Mouse (Mus musculus) myocyte (in vitro differentiated cells): Measurements from ENCODE around the gene Cdc14a. TPM values are rescaled to one million over a fixed set of nuclear protein-coding genes. Genes with fewer than 3 reads are reported as not detected.

ENCODE experiments used
- H3K27me3 ChIP-seq: one replicate; pipeline ENCODE4 v1.6.1; 2011; ENCODE audit not compliant: control insufficient read depth, insufficient read depth, insufficient read length
- H3K36me3 ChIP-seq: one replicate; pipeline ENCODE4 v1.6.1; 2011; ENCODE audit not compliant: control insufficient read depth, insufficient read depth
- H3K4me2 ChIP-seq: one replicate; pipeline ENCODE4 v1.6.1; 2011; ENCODE audit warnings: low read depth, control low read depth
- H3K4me3 ChIP-seq: one replicate; pipeline ENCODE4 v1.5.1; 2011; ENCODE audit warnings: mild to moderate bottlenecking, control low read depth, moderate library complexity
- H3K79me2 ChIP-seq: one replicate; pipeline ENCODE4 v1.6.1; 2011; ENCODE audit not compliant: control insufficient read depth, insufficient read depth
- H3ac ChIP-seq: one replicate; pipeline ENCODE4 v1.6.1; 2011; ENCODE audit not compliant: control insufficient read depth, insufficient read length
- CEBPB ChIP-seq: IDR thresholded peaks from 2 replicates; pipeline ENCODE4 v1.6.1; 2011; ENCODE audit warnings: mild to moderate bottlenecking, moderate library complexity; ENCODE audit not compliant: poor library complexity, insufficient read depth, severe bottlenecking
- E2F4 ChIP-seq: IDR thresholded peaks from one replicate; pipeline ENCODE4 v1.6.1; 2011; ENCODE audit warnings: mild to moderate bottlenecking, control low read depth, moderate library complexity; ENCODE audit not compliant: insufficient read depth
- MAX ChIP-seq: IDR thresholded peaks from one replicate; pipeline ENCODE4 v1.6.1; 2011; ENCODE audit warnings: low read depth, mild to moderate bottlenecking, control low read depth
- MYOD1 ChIP-seq, 3 experiments: IDR thresholded peaks; one replicate each; pipeline ENCODE4 v1.6.1; 2011; ENCODE audit warnings: control low read depth in 2 of 3, low read depth in 2 of 3, mild to moderate bottlenecking in 2 of 3, moderate library complexity in 1 of 3; ENCODE audit not compliant: insufficient read length in 2 of 3, control insufficient read depth in 1 of 3
- MYOG ChIP-seq, 3 experiments: IDR thresholded peaks; one replicate each; pipeline ENCODE4 v1.6.1; 2011; ENCODE audit warnings: control low read depth in 2 of 3, low read depth in 2 of 3, mild to moderate bottlenecking in 2 of 3; ENCODE audit not compliant: insufficient read length in 2 of 3, control insufficient read depth in 1 of 3, insufficient read depth in 1 of 3
- POLR2A ChIP-seq: IDR thresholded peaks from one replicate; pipeline ENCODE4 v1.6.1; 2011; ENCODE audit warnings: low read depth, mild to moderate bottlenecking, control low read depth, moderate library complexity; ENCODE audit not compliant: insufficient read length
- POLR2AphosphoS2 ChIP-seq: IDR thresholded peaks from one replicate; pipeline ENCODE4 v1.6.1; 2011; ENCODE audit warnings: low read depth, control low read depth; ENCODE audit not compliant: insufficient read length
- REST ChIP-seq: IDR thresholded peaks from one replicate; pipeline ENCODE4 v1.6.1; 2011; ENCODE audit warnings: mild to moderate bottlenecking, control low read depth, moderate library complexity; ENCODE audit not compliant: insufficient read depth, insufficient read length
- SRF ChIP-seq: IDR thresholded peaks from one replicate; pipeline ENCODE4 v1.6.1; 2011; ENCODE audit warnings: low read depth; ENCODE audit not compliant: control insufficient read depth, insufficient read length
- TCF12 ChIP-seq: IDR thresholded peaks from one replicate; pipeline ENCODE4 v1.6.1; 2011; ENCODE audit warnings: mild to moderate bottlenecking, control low read depth; ENCODE audit not compliant: poor library complexity, insufficient read depth, severe bottlenecking
- TCF3 ChIP-seq: IDR thresholded peaks from one replicate; pipeline ENCODE4 v1.6.1; 2011; ENCODE audit warnings: low read depth, control low read depth; ENCODE audit not compliant: insufficient read length
- USF1 ChIP-seq: IDR thresholded peaks from one replicate; pipeline ENCODE4 v1.6.1; 2011; ENCODE audit warnings: low read depth, mild to moderate bottlenecking, control low read depth, moderate library complexity
- polyA plus RNA-seq: library from polyadenylated mRNA; unstranded; fragments of >200 nt; fragmentation: generic; extraction: Trizol; gene quantifications from one replicate; pipeline ENCODE4 v1.2.1, GENCODE M21; 2012; ENCODE audit warnings: missing spikeins

Cdc14a gene
- polyA plus RNA-seq, 1 experiment = 0.65 TPM

DNA sequence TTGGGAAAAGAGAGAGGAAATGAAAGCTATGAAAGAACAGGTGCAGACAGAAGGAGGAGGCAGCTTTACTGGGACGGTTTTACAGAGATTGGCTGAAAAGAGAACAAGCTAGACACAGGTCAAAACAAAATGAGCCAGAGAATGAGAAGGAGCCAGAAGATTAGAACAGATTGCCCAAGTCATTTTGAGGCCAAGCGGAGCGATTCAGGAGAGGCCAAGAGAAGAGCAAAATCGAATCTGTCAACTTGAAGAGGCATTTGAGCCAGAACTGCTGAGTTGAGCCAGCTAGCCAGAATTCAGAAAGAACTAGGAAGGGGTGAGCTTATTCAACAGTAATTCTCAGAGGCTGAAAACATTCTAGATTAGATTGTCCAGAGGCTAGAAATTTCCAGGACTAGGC, 88.8 kb downstream of the Cdc14a start:
- TF ChIP-seq E2F4 = no peak
- no peak for TF ChIP-seq POLR2A
- no peak for TF ChIP-seq POLR2AphosphoS2
- no peak for TF ChIP-seq USF1
- TF ChIP-seq MYOG (IDR thresholded peaks at IDR 0.05; ENCODE audit: control insufficient read depth in 1 of 3, insufficient read depth in 1 of 3, insufficient read length in 2 of 3, low read depth in 2 of 3) = no peak
- TF ChIP-seq TCF3 = no peak
- TF ChIP-seq REST = no peak
- TF ChIP-seq MYOD1 (IDR thresholded peaks at IDR 0.05; ENCODE audit: control insufficient read depth in 1 of 3, insufficient read length in 2 of 3, low read depth in 2 of 3) = no peak
- TF ChIP-seq CEBPB = no peak
- Histone ChIP-seq H3K36me3 (no peaks in the 10 kb centered on the region), H3K27me3 (no peaks in the 10 kb centered on the region), H3K4me3 (no peak overlapping the region), H3K79me2 (no peaks in the 10 kb centered on the region), H3ac (no peak overlapping the region), H3K4me2 (no peak overlapping the region)

DNA sequence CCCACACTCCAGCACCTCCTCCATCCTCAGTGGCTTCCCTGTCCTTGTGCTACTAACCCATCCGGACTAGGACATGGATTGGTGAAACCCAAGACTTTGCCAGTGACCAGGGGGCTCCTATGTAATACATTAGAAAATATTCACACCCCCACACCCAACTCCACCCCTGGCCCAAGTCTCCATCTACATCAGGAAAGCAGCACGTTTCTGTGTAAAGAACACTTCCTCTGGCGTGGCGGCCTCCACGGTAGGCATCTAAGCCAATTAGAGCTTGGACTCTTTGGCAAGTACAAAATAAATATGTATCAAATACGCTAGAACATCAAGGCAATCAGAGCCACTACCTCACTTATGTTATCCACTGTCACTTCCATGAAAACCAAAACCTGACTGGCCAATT, 90.1 kb downstream of the Cdc14a start:
- Histone ChIP-seq H3K79me2 (no peaks in the 10 kb centered on the region), H3ac (no peak overlapping the region), H3K4me2 (no peak overlapping the region), H3K36me3 (no peaks in the 10 kb centered on the region), H3K27me3 (no peaks in the 10 kb centered on the region), H3K4me3 (no peak overlapping the region)
- TF ChIP-seq POLR2A = no peak
- TF ChIP-seq SRF = no peak

GRCm38 (mm10) chr3:116333229-116333628, 90.6 kb downstream of the Cdc14a start:
- Histone ChIP-seq H3ac (no peak overlapping the region), H3K27me3 (no peaks in the 10 kb centered on the region), H3K4me2 (no peak overlapping the region), H3K4me3 (no peak overlapping the region), H3K36me3 (no peaks in the 10 kb centered on the region), H3K79me2 (no peaks in the 10 kb centered on the region)
- TF ChIP-seq MYOD1 (IDR thresholded peaks at IDR 0.05; ENCODE audit: control insufficient read depth in 1 of 3, insufficient read length in 2 of 3, low read depth in 2 of 3) (no peak), POLR2A (no peak), REST (no peak), SRF (no peak), CEBPB (no peak), MAX (no peak), USF1 (no peak), TCF12 (no peak)

GRCm38 (mm10) chr3:116331811-116332464, 91.9 kb downstream of the Cdc14a start:
- H3K4me2 ChIP-seq = no peak overlapping the region
- no peaks in the 10 kb centered on the region for H3K27me3 ChIP-seq
- H3K36me3 ChIP-seq = no peaks in the 10 kb centered on the region
- no peak overlapping the region for H3K4me3 ChIP-seq
- H3K79me2 ChIP-seq = no peaks in the 10 kb centered on the region
- no peak overlapping the region for H3ac ChIP-seq
- TF ChIP-seq MYOD1 (IDR thresholded peaks at IDR 0.05; ENCODE audit: control insufficient read depth in 1 of 3, insufficient read length in 2 of 3, low read depth in 2 of 3) (no peak), MAX (no peak), SRF (no peak)

DNA sequence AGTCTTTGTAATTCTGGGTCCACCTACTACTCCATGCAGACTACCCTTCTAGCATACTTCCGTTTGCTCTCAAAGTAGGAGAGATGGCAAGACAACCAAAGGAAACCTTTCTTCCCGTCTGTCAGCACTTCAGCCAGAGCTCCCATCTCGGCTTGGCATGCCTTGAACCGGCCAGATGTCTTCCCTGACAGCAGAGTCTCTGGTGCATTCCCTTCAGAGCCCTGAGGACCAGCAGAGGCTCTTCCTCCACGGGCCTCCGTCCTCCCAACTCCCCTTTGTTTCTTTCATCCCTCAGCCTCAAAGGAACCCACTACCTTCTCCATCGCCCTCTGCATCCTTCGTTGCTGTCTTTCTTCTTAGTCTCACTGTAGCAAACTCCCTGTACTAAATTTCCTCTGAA, 93.9 kb downstream of the Cdc14a start:
- no peaks in the 10 kb centered on the region for H3K36me3 ChIP-seq
- H3ac ChIP-seq = no peak overlapping the region
- no peak for TF ChIP-seq POLR2AphosphoS2
- TF ChIP-seq MYOG (IDR thresholded peaks at IDR 0.05; ENCODE audit: control insufficient read depth in 1 of 3, insufficient read depth in 1 of 3, insufficient read length in 2 of 3, low read depth in 2 of 3) = no peak
- no peak for TF ChIP-seq MYOD1 (IDR thresholded peaks at IDR 0.05; ENCODE audit: control insufficient read depth in 1 of 3, insufficient read length in 2 of 3, low read depth in 2 of 3)
- TF ChIP-seq USF1 = no peak
- no peak for TF ChIP-seq TCF3
- TF ChIP-seq REST = no peak
- TF ChIP-seq SRF = no peak
- no peak for TF ChIP-seq MAX
- TF ChIP-seq TCF12 = no peak

More for the DNA sequence above, 93.9 kb downstream of the Cdc14a start:
- Histone ChIP-seq H3K4me2 (no peak overlapping the region), H3K79me2 (no peaks in the 10 kb centered on the region), H3K4me3 (no peak overlapping the region), H3K27me3 (no peaks in the 10 kb centered on the region)
